Mouse (Mus musculus): ENCODE data around the gene Zfx. TPM values are rescaled to one million over a fixed set of nuclear protein-coding genes. Genes with fewer than 3 reads are reported as not detected.

Zfx gene
- 0.47 and 0.92 TPM in 2 replicates for polyA plus RNA-seq (2012; rRNA removed; ENCODE audit: low replicate concordance)

GRCm38 (mm10) chrX:94123059-94123839, at the start of gene Zfx:
Zfx (minus strand) TSS chrX:94123702.

Other genes starting within 250 kb of the Zfx start
- gene AU015836, start 155.0 kb downstream of the Zfx start, polyA plus RNA-seq (2012; rRNA removed; ENCODE audit: low replicate concordance): not detected in 2 replicates
- 10.1 and 12.0 TPM in 2 replicates for gene Eif2s3x, start 89.2 kb upstream of the Zfx start, polyA plus RNA-seq (2012; rRNA removed; ENCODE audit: low replicate concordance)
- gene Klhl15, start 110.9 kb upstream of the Zfx start, polyA plus RNA-seq (2012; rRNA removed; ENCODE audit: low replicate concordance): 10.2 and 19.2 TPM in 2 replicates
- gene Fam90a1b, start 243.1 kb upstream of the Zfx start, polyA plus RNA-seq (2012; rRNA removed; ENCODE audit: low replicate concordance): not detected in 2 replicates
- gene Apoo, start 243.4 kb upstream of the Zfx start, polyA plus RNA-seq (2012; rRNA removed; ENCODE audit: low replicate concordance): 2.5 and 4.8 TPM in 2 replicates

Measured in duodenum, adult 2 months (tissue).